Mouse (Mus musculus) intestine, postnatal 0 days (tissue): Measurements from ENCODE around the gene Tsen54. TPM values are rescaled to one million over a fixed set of nuclear protein-coding genes. Genes with fewer than 3 reads are reported as not detected.

ENCODE experiments used
- ATAC-seq: fragments of 200-750 bp; cut with Nextera tagmentation; 2 replicates; pipeline ENCODE4 v1.8.0; 2017; ENCODE audit warnings: mild to moderate bottlenecking, moderate TSS enrichment, moderate library complexity
- H3K27ac ChIP-seq: fragments of 300-500 bp; sonication (generic); 2 replicates; pipeline ENCODE4 v1.5.1; 2014; ENCODE audit warnings: mild to moderate bottlenecking, low read depth, low read length, moderate library complexity
- H3K27me3 ChIP-seq: fragments of 300-500 bp; sonication (generic); replicated peaks from 2 replicates; pipeline ENCODE4 v1.6.1; 2014; ENCODE audit warnings: low read length, mixed read lengths; ENCODE audit not compliant: control insufficient read depth, insufficient read depth
- H3K36me3 ChIP-seq: fragments of 300-500 bp; sonication (generic); 2 replicates; pipeline ENCODE4 v1.6.1; 2014; ENCODE audit warnings: mild to moderate bottlenecking, moderate library complexity; ENCODE audit not compliant: control insufficient read depth, insufficient read depth
- H3K4me1 ChIP-seq: fragments of 300-500 bp; sonication (generic); replicated peaks from 2 replicates; pipeline ENCODE4 v1.6.1; 2014; ENCODE audit warnings: antibody characterized with exemption, low read length, mixed read lengths; ENCODE audit not compliant: control insufficient read depth, insufficient read depth
- H3K4me2 ChIP-seq: fragments of 300-500 bp; sonication (generic); replicated peaks from 2 replicates; pipeline ENCODE4 v1.6.1; 2014; ENCODE audit warnings: low read depth, mild to moderate bottlenecking, moderate library complexity
- H3K4me3 ChIP-seq: fragments of 300-500 bp; sonication (generic); 2 replicates; pipeline ENCODE4 v1.5.1; 2014; ENCODE audit warnings: low read depth, low read length
- H3K9ac ChIP-seq: fragments of 300-500 bp; sonication (generic); 2 replicates; pipeline ENCODE4 v1.6.1; 2014; ENCODE audit warnings: mild to moderate bottlenecking, low read depth, low read length
- H3K9me3 ChIP-seq: fragments of 300-500 bp; sonication (generic); 2 replicates; pipeline ENCODE4 v1.6.1; 2016; ENCODE audit warnings: mixed run types; ENCODE audit not compliant: control insufficient read depth
- CTCF ChIP-seq: sonication (generic); IDR thresholded peaks from 2 replicates; pipeline ENCODE4 v1.5.1; 2016; ENCODE audit warnings: low read depth, mild to moderate bottlenecking, control low read depth, antibody characterized with exemption, moderate library complexity
- WGBS: fragments of 180-500 bp; shearing (Covaris S2); extraction: QIAGEN DNeasy Blood & Tissue Kit; methylation state at CpG from one replicate; pipeline ENCODE4 v1.1.7; 2014; 5-methylcytosine and 5-hydroxymethylcytosine counted together
- microRNA-seq: library from miRNA; unstranded; fragments of <30 nt; microRNA quantifications from one replicate; pipeline ENCODE4, GENCODE M21; 2016
- polyA plus RNA-seq: library from polyadenylated mRNA; unstranded; fragments of >200 nt; fragmentation: Nextera tagmentation; extraction: Ambion mirVana; gene quantifications from 2 replicates; pipeline ENCODE4 v1.2.1, GENCODE M21; 2015

Gene Tsen54
- polyA plus RNA-seq, 1 experiment from 2014 or later = 17.0 TPM

DNA sequence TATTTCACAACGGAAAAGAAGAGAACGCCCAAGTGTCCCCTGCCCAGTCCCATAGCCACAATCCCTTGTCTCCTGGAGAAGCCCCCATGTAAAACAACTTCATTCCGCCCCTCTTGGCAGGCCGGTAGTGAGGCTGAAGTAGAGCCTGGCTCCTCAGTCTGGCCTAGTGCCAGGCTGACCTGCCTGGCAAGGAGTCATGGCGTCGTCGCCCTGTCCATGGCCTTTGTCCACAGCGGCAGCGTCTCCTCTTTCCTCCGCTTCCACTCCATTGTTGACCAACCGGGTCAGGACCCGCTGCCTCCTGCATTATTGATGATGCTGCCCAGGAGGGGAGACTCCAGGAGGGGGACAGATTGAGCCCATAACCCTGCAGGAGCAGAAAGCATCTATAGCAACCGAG is 43.4 kb downstream of the Tsen54 start:
- ATAC-seq = no peak
- TF ChIP-seq CTCF = no peak
- no peak overlapping the region for H3K4me3 ChIP-seq
- H3K4me2 ChIP-seq = no peak overlapping the region
- H3K27me3 ChIP-seq = peaks cover 13% of the 10 kb centered on the region
- 66% methylated on average over 13 of the region's 13 CpGs for WGBS
- no peaks in the 10 kb centered on the region for H3K4me1 ChIP-seq
- no peak overlapping the region for H3K9ac ChIP-seq
- H3K9me3 ChIP-seq = no peaks in the 10 kb centered on the region
- peaks cover 37% of the 10 kb centered on the region for H3K36me3 ChIP-seq
- H3K27ac ChIP-seq = no peak overlapping the region

DNA sequence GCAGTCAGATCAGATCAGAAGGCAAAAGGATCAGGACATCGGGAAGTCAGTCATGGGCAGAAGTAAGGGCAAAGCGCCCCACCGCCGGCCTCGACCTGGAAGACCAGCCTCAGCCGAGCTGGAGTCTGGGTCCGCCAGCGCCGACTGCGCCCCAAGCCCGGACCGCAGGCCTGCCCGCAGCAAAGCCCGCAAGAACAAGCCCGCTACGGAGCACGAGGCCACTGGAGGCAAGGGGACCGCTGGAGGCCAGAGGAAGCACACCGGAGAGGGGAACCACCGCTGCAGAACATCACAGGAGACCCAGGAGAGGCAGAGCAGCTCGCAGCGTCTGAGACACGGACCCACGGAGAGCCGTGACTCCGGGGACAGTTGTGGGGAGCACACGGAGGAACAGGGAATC is 43.8 kb downstream of the Tsen54 start, which contains the start of gene Myo15b:
Gene Myo15b, plus strand, starts transcription at position 53 of the 400 bp plus-strand sequence.
- Histone ChIP-seq H3K4me2 (peak within 1 kb of the TSS; percentile 75), H3K9ac (peak within 1 kb of the TSS; percentile 47), H3K36me3 (peaks cover 33% of the 10 kb centered on the region), H3K9me3 (no peaks in the 10 kb centered on the region), H3K4me1 (no peaks in the 10 kb centered on the region), H3K4me3 (peak within 1 kb of the TSS; percentile 44), H3K27ac (no peak within 1 kb of the TSS), H3K27me3 (peaks cover 13% of the 10 kb centered on the region)
- ATAC-seq = no peak
- no peak for TF ChIP-seq CTCF
- 33% methylated on average over 27 of the region's 27 CpGs for WGBS

DNA sequence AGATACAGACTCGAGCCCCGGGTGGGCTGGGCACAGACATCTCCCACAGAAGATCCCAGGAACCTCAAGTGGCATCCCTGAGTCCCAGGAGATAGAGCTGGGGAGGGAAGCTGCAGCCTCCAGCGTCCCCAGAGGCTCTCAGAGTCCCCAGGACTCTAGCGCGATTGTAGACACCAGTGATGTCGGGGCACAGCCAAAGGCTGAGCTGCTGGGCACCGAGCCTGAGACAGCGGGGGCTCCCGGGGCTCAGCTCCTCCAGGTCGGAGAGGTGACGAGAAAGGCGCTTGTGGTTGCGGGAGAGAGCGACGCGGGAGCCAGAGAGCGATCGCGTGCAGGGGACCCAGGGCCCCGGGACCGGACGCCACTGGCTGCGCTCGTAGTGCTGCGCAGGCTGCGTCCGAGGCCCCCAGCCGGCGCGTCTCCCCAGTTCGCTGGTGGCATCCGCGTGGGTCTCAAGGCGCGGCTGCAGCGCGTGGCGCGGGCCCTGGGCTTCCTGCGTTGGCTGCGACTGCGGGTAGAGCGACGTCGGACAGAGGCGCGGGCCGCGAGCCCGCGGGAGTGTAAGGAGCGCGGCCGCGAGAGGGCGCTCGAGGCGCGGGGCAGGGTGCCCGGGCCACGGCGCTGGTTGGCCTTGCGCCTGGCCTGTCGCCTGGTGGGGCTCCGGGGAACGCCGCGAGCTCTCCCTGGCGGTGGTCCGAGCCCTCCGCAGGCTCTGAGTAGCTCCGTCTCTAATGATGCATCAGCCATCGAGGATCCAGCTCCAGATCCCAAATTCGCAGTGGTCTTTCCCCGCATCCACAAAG is 44.8 kb downstream of the Tsen54 start:
- H3K9me3 ChIP-seq = no peaks in the 10 kb centered on the region
- 2% methylated on average over 61 of the region's 75 CpGs for WGBS
- no peak overlapping the region for H3K27ac ChIP-seq
- peak overlapping the region; percentile 47 for H3K9ac ChIP-seq
- peak; percentile 86 for ATAC-seq
- no peaks in the 10 kb centered on the region for H3K4me1 ChIP-seq
- H3K36me3 ChIP-seq = peaks cover 23% of the 10 kb centered on the region
- peak overlapping the region; percentile 44 for H3K4me3 ChIP-seq
- H3K27me3 ChIP-seq = peaks cover 13% of the 10 kb centered on the region
- TF ChIP-seq CTCF = peak; percentile 99
- H3K4me2 ChIP-seq = peak overlapping the region; percentile 75

DNA sequence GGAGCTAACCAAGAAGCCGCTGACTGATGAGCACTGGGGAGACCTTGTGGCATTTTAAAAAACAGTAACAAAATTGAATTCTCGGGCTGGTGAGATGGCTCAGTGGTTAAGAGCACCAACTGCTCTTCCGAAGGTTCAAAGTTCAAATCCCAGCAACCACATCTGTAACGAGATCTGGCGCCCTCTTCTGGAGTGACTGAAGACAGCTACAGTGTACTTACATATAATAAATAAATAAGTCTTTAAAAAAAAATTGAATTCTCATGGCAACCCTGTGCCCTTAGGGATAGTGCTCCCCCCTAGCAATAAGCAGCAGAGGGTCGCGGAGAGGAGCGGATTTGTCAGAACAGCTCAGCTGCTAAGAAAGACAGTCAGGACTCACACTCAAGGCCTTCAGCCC is 49.4 kb downstream of the Tsen54 start:
- no peak overlapping the region for H3K4me2 ChIP-seq
- no peak overlapping the region for H3K4me3 ChIP-seq
- H3K27me3 ChIP-seq = peaks cover 7% of the 10 kb centered on the region; the same call in 1 of the 2 replicates
- H3K27ac ChIP-seq = no peak overlapping the region
- WGBS = 81% methylated on average over 8 of the region's 8 CpGs
- ATAC-seq = no peak
- no peak overlapping the region for H3K9ac ChIP-seq
- no peaks in the 10 kb centered on the region for H3K4me1 ChIP-seq
- peak; percentile 57 for TF ChIP-seq CTCF
- no peaks in the 10 kb centered on the region for H3K36me3 ChIP-seq
- no peaks in the 10 kb centered on the region for H3K9me3 ChIP-seq

DNA sequence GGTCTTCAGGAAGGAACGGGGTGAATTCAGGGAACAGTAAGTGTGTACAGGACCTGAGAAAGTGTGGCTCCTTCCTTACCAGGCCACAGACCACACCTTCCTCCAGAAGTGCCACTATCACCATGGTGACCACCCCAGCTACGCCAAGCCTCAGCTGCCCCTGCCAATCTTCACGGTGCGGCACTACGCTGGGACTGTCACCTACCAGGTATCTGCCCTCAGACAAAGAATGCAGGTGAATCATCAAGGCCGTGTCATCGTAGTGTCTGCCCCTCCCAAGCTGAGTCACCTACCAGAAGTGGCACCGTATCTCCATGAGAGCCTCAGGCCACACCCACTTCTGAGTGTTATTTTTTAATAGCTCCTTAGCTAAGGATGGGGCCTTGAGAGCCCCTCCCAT is 54.9 kb downstream of the Tsen54 start:
- H3K4me1 ChIP-seq = no peaks in the 10 kb centered on the region; the same call in 1 of the 2 replicates
- no peak for TF ChIP-seq CTCF
- H3K27ac ChIP-seq = peak overlapping the region; percentile 77
- H3K27me3 ChIP-seq = no peaks in the 10 kb centered on the region
- H3K4me3 ChIP-seq = no peak overlapping the region
- no peaks in the 10 kb centered on the region for H3K9me3 ChIP-seq
- 31% methylated on average over 8 of the region's 8 CpGs for WGBS
- no peaks in the 10 kb centered on the region for H3K36me3 ChIP-seq
- 0 out of 2 replicates have a peak overlapping the region, but pooled peaks have one; percentile 18 for H3K4me2 ChIP-seq
- H3K9ac ChIP-seq = no peak overlapping the region
- peak; percentile 82 for ATAC-seq

DNA sequence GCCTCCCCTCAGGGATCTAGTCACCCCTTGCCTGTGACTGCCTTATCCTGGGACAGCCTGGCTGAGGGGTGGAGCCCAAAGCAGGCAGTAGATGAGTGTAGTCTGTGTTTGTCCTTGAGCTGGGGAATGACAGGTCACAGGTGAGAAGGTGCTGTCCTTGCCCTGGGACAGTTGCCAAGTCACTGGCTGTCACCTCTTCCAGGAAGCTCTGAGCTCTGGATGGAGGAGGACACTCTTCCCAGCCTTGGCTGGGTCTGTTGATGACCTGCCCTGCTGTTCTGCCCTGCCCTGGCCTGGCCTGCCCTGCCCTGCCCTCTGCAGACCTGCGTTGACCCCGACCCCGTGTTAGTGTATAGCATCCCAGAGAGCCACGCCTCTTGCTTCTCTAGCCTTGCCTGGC is 57.9 kb downstream of the Tsen54 start:
- peak overlapping the region; percentile 54; the same call in 1 of the 2 replicates for H3K27ac ChIP-seq

More for the DNA sequence above, 57.9 kb downstream of the Tsen54 start:
- Histone ChIP-seq H3K27me3 (no peaks in the 10 kb centered on the region), H3K9ac (no peak overlapping the region), H3K9me3 (no peaks in the 10 kb centered on the region), H3K4me1 (no peaks in the 10 kb centered on the region; the same call in 1 of the 2 replicates), H3K4me2 (no peak overlapping the region; the same call in 1 of the 2 replicates), H3K4me3 (no peak overlapping the region), H3K36me3 (no peaks in the 10 kb centered on the region)
- 21% methylated on average over 4 of the region's 4 CpGs for WGBS
- peak; percentile 31 for ATAC-seq
- no peak for TF ChIP-seq CTCF

Small RNAs within 50 kb of the gene (microRNA-seq; reads per million reads assigned to microRNA genes)
- gene Mir5621 = not detected

Other genes starting within 250 kb of the Tsen54 start
- gene Mrps7, start 210.8 kb upstream of the Tsen54 start, polyA plus RNA-seq = 51.6 and 52.2 TPM in 2 replicates
- gene Gga3, start 210.7 kb upstream of the Tsen54 start, polyA plus RNA-seq = 5.7 and 5.8 TPM in 2 replicates
- 43.0 and 48.9 TPM in 2 replicates for gene Mif4gd, start 201.8 kb upstream of the Tsen54 start, polyA plus RNA-seq
- gene Slc25a19, start 186.4 kb upstream of the Tsen54 start, polyA plus RNA-seq = 19.1 and 19.5 TPM in 2 replicates
- 60.5 and 61.3 TPM in 2 replicates for gene Grb2, start 106.1 kb upstream of the Tsen54 start, polyA plus RNA-seq
- gene Tmem94, start 49.3 kb upstream of the Tsen54 start, polyA plus RNA-seq = 8.2 and 8.6 TPM in 2 replicates
- gene Caskin2, start 1.1 kb upstream of the Tsen54 start, polyA plus RNA-seq = 7.4 and 7.6 TPM in 2 replicates
- 60.5 and 61.8 TPM in 2 replicates for gene Llgl2, start 9.3 kb downstream of the Tsen54 start, polyA plus RNA-seq
- 332 and 377 TPM in 2 replicates for gene Myo15b, start 43.7 kb downstream of the Tsen54 start, polyA plus RNA-seq
- 1.9 and 3.4 TPM in 2 replicates for gene Smim5, start 85.2 kb downstream of the Tsen54 start, polyA plus RNA-seq
- gene Smim6, start 97.3 kb downstream of the Tsen54 start, polyA plus RNA-seq = 29.6 and 32.9 TPM in 2 replicates
- gene Sap30bp, start 118.6 kb downstream of the Tsen54 start, polyA plus RNA-seq = 27.5 and 28.8 TPM in 2 replicates
- gene Recql5, start 118.8 kb downstream of the Tsen54 start, polyA plus RNA-seq = 6.8 and 8.2 TPM in 2 replicates
- 16.6 and 17.8 TPM in 2 replicates for gene Itgb4, start 160.0 kb downstream of the Tsen54 start, polyA plus RNA-seq
- 387 and 418 TPM in 2 replicates for gene Galk1, start 198.0 kb downstream of the Tsen54 start, polyA plus RNA-seq
- 1,144 and 1,190 TPM in 2 replicates for gene H3f3b, start 213.2 kb downstream of the Tsen54 start, polyA plus RNA-seq
- gene Unk, start 215.6 kb downstream of the Tsen54 start, polyA plus RNA-seq = 7.4 and 8.8 TPM in 2 replicates